Mouse (Mus musculus) cerebellum, adult 18-20 months (tissue): ENCODE data around the gene Zfand3.

Experiments
- DNase-seq, 2 experiments: peaks; one replicate each; pipeline ENCODE4 v3.0.0; 2021

Gene Zfand3

GRCm38 (mm10) chr17:30196401-30197279, 192.1 kb downstream of the Zfand3 start:
- DNase-seq = peak in 1 of 2 experiments; percentile 1

DNA sequence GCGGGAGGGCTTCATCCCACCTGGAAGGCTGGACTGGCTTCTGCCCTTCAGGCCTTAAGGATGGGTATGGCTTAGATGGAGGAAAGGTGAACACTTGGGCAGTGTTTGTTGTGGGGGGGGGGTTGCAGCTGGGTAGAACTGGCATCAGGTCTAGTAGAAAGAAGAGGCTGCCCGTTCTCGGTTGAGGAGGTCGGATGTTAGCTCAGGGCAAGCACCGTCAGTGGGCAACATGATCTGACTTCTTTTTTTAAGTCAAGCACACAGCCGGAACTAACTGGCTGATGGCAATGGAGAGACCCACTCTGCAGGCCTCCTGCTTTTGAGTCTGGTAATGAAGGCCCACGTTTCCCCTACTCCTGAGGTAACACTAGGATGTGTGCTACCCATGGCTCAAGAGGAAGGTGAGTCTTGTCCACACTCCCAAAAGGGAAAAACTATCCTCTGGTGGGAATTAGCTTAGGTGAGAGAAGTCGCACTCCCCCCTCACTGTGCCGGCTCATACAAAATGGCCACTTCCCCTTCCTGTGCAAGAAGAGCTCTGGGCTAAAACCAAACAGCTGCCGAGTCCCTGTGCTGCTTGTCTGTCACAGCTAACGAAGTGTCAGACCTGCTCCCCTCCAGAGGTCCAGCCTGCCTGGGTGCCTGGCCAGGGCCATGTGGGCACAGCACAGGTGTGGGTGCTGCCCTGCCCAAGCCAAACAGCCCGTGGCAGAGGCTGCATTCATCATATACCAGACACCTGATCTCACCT, 192.9 kb downstream of the Zfand3 start:
- no peak for DNase-seq

GRCm38 (mm10) chr17:30198422-30198821, 193.9 kb downstream of the Zfand3 start:
- DNase-seq = no peak

DNA sequence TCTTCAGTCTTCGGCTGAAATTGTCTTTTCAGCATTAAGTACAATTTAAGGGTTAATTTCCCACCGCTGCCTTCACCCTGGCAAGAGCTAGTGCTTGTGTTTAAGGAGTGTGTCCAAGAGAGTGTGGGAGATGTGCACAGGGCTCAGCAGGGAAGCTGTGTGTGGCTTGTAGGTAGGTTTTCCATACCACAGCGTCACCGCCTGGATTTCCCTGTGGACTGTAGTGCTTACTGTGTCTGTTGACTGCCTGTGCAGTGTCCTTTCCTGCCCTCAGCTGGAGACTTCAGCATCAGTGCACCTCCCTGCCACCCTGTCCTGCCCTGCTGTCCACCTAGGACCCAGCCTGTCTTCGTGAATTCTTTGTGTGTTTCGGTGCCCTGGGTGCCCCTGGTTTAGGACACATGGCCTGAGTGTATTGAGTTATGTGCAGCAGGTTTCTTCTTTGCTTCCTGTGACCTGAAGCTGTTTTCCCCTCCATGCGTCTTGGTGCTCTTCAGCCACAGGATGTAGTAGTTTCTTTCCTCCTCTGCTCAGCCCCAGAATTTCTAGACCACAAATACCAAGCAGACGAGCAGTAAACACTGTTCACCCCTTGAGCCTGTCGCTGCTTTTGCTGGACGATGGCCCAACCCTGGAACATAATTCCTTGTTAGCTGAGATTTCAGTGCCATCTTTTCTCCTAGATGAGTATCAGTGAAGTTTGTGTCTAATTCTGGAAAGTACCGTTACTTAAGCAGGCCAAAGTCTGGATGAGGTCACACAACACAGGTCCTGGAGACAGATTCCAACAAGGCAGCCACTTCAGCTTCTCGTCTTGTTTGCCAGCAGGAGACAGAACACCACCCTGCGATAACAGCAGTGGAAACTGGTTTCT, 195.1 kb downstream of the Zfand3 start:
- DNase-seq = no peak

DNA sequence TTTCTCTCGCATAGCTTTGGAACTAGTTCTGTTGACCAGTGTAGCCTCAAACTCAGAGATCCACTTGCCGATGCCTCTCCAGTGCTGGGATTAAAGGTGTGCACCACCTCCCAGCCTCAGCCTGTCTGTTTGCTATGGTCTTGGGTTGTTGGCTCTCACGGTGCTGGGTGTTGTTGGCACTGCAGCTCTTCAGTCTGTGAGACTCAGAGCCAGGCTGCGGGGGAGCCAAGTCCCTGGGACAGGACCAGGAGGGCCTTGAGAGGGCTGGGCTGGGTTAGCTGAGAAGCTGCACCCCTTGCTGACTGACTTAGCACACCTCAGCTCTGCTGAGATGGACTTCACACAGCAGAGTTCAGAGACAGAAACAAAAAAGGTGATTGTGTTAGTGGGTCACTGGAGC, 195.8 kb downstream of the Zfand3 start:
- peak; percentile 48 to 63 for DNase-seq

- DNase-seq = no peak
Measured at GRCm38 (mm10) chr17:30205062-30205825, 200.7 kb downstream of the Zfand3 start.

- DNase-seq = peak; percentile 45 to 52
Measured at GRCm38 (mm10) chr17:30210262-30210661, 205.7 kb downstream of the Zfand3 start.

- peak; percentile 72 to 73 for DNase-seq
Measured at GRCm38 (mm10) chr17:30210936-30211335, 206.4 kb downstream of the Zfand3 start.

- DNase-seq = peak in 1 of 2 experiments; percentile 60
Measured at GRCm38 (mm10) chr17:30212647-30213046, 208.1 kb downstream of the Zfand3 start.

DNA sequence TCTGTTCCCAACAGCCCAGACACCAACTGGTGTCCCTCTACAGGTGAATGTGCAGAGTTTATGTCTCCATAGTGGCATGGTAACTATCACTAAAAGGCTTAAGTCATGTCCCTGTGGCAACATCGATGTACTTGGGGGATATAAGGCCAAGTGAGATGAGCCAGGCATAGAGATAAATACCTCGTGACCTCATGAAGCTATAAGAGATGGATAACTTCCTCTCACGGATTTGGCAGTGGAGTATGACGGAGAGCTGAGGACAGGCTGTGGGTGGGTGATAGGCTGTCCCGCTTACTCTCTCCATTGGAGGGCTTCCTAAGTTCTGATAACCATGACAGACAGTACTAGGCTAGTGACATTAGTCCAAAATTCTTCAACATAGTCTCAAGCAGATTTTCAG, 208.8 kb downstream of the Zfand3 start:
- no peak for DNase-seq

- no peak for DNase-seq
Measured at GRCm38 (mm10) chr17:30214393-30214792, 209.9 kb downstream of the Zfand3 start.

DNA sequence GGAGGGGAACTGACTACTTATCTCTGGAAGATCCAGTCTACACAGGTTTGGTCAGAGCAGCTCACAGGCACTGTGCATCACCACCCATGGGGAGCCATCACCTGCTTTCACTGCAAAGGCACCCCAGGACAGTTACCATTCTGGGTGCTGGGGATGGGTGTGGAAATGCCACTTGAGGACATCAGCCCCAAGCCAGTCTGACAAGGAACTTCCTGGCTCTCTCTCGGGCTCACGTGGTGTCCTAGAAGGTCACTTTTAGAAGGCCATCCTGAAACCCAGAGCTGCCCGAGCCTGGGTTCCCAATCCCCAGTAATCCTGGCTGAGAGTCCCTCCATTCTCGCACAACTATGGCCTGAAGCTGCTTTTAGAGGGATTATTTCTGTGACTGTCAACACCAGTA, 211.2 kb downstream of the Zfand3 start:
- DNase-seq = no peak

- no peak for DNase-seq
Measured at GRCm38 (mm10) chr17:30221677-30222076, 217.1 kb downstream of the Zfand3 start.

- no peak for DNase-seq
Measured at GRCm38 (mm10) chr17:30222361-30222760, 217.8 kb downstream of the Zfand3 start.

- DNase-seq = no peak
Measured at GRCm38 (mm10) chr17:30222837-30223236, 218.3 kb downstream of the Zfand3 start.

- DNase-seq = no peak
Measured at GRCm38 (mm10) chr17:30225030-30225740, 220.7 kb downstream of the Zfand3 start.

DNA sequence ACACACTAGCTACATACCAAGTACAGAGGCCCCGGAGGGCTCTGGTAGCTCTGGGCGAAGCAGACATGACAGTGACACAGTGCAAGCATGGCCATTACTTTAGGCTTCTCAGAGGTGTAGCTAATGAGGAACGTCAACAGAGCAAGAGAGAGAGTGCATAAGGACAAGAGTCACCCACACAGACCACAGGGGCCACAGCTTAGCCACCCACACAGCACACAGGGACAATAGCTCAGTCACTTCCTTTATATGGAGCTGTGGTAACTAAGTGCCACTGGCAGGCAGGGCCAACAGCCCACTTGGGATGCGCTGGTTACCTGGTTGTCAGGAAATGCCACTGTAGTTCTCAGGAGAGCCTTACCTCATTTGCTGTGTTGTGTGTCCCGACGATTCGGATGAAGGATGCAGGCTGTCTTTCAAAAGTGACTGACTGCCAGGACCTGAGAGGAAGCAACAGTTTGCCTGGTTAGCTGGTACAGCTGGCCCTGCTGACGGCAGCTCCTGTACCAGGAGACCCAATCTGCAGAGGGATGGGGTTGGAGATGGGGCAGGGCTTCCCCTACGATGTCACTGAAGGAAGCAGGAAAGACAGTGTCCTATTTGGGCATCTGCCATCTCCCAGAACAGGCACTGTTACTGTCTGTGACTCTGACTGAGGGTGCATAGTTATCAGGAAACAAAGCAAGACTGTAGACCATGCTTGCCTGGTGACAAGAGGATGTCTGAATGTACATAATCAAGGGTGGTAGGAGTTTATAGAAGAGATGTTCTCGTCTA, 224.1 kb downstream of the Zfand3 start:
- no peak for DNase-seq

GRCm38 (mm10) chr17:30230428-30230827, 225.9 kb downstream of the Zfand3 start:
- no peak for DNase-seq

DNA sequence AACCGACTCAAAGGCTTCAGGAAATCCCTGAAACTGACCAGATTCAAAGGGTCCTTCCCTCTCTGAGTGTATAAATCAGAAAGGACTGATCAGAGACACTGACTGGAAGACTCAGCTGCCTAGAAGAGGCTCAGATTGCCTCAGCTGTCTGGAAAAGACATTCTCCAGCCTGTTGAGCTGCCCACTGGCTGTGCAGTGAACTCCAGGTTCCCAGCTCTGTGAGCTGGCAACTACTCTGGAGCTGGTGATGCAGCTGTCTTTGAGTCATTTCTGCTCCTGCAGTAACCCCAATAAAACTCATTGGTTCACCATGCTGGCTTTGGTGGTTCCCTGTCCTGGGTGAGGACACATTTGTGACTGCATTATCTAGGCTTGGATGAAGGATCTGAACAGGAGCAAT, 226.9 kb downstream of the Zfand3 start:
- no peak for DNase-seq

DNA sequence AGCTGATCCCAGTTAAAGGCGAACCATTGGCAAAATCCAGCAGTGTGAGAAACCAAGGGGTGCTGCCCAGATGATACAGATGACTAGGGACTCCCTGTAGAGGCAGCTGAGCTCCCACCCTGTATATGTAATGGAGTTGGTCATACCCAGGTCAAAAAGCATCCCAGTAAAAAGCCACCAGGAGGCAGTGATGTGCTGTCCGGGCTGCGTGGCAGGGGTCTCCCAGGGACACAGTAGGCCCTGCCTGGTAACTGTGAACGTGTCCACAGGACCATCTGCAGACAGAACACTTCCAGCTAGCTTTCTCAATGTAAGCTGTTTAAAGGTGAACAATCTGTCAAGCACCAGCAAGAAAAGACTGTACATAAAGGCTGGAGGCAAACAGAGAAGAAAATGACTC, 228.2 kb downstream of the Zfand3 start:
- DNase-seq = no peak

GRCm38 (mm10) chr17:30235380-30235779, 230.8 kb downstream of the Zfand3 start:
- DNase-seq = no peak
